Mouse (Mus musculus): ENCODE measurements around the gene Hrh1.

- TF ChIP-seq CTCF (IDR thresholded peaks at IDR 0.05; ENCODE audit: control insufficient read depth, insufficient read depth, low read length) = no peak
- no peak for TF ChIP-seq POLR2A (IDR thresholded peaks at IDR 0.05; ENCODE audit: borderline replicate concordance, control insufficient read depth, low read depth, low read length)
Measured at GRCm38 (mm10) chr6:114397280-114397679, 456 bp upstream of the Hrh1 start.

All from bone marrow, adult 2 months (tissue).